Mouse (Mus musculus) lung, embryonic 14.5 days (tissue): ENCODE measurements around the gene Sap30bp. TPM values are rescaled to one million over a fixed set of nuclear protein-coding genes. Genes with fewer than 3 reads are reported as not detected.

Source experiments
- ATAC-seq: fragments of 200-750 bp; cut with Nextera tagmentation; 2 replicates; pipeline ENCODE4 v1.8.0; 2017; ENCODE audit warnings: mild to moderate bottlenecking, moderate TSS enrichment, moderate library complexity; ENCODE audit not compliant: insufficient read depth
- DNase-seq: peaks from one replicate; pipeline ENCODE4 v3.0.0-alpha.2; 2015
- H3K27ac ChIP-seq: fragments of 300-500 bp; sonication (generic); 2 replicates; pipeline ENCODE4 v1.5.1; 2014; ENCODE audit warnings: low read depth, mild to moderate bottlenecking, moderate library complexity
- H3K27me3 ChIP-seq: fragments of 300-500 bp; sonication (generic); 2 replicates; pipeline ENCODE4 v1.6.1; 2014; ENCODE audit warnings: low read length, control low read depth; ENCODE audit not compliant: insufficient read depth
- H3K36me3 ChIP-seq: fragments of 300-500 bp; sonication (generic); 2 replicates; pipeline ENCODE4 v1.6.1; 2014; ENCODE audit warnings: control low read depth; ENCODE audit not compliant: insufficient read depth
- H3K4me1 ChIP-seq: fragments of 300-500 bp; sonication (generic); 2 replicates; pipeline ENCODE4 v1.6.1; 2014; ENCODE audit warnings: antibody characterized with exemption, control low read depth; ENCODE audit not compliant: insufficient read depth
- H3K4me2 ChIP-seq: fragments of 300-500 bp; sonication (generic); 2 replicates; pipeline ENCODE4 v1.6.1; 2014; ENCODE audit warnings: mild to moderate bottlenecking
- H3K4me3 ChIP-seq: fragments of 300-500 bp; sonication (generic); 2 replicates; pipeline ENCODE4 v1.5.1; 2014; ENCODE audit warnings: low read depth, low read length
- H3K9ac ChIP-seq: fragments of 300-500 bp; sonication (generic); 2 replicates; pipeline ENCODE4 v1.6.1; 2014
- H3K9me3 ChIP-seq: fragments of 300-500 bp; sonication (generic); 2 replicates; pipeline ENCODE4 v1.6.1; 2016; ENCODE audit warnings: low read depth, low read length, control low read depth
- CTCF ChIP-seq: IDR thresholded peaks from 2 replicates; pipeline ENCODE4 v1.5.1; 2016; ENCODE audit warnings: antibody characterized with exemption, low read depth
- WGBS: fragments of 180-500 bp; shearing (Covaris S2); extraction: QIAGEN DNeasy Blood & Tissue Kit; methylation state at CpG from one replicate; pipeline ENCODE4 v1.1.7; 2014; 5-methylcytosine and 5-hydroxymethylcytosine counted together
- polyA plus RNA-seq: library from polyadenylated mRNA; unstranded; fragments of >200 nt; fragmentation: Nextera tagmentation; extraction: Ambion mirVana; gene quantifications from 2 replicates; pipeline ENCODE4 v1.2.1, GENCODE M21; 2014

Gene Sap30bp
- polyA plus RNA-seq, 1 experiment from 2014 or later = 39.1 TPM

DNA sequence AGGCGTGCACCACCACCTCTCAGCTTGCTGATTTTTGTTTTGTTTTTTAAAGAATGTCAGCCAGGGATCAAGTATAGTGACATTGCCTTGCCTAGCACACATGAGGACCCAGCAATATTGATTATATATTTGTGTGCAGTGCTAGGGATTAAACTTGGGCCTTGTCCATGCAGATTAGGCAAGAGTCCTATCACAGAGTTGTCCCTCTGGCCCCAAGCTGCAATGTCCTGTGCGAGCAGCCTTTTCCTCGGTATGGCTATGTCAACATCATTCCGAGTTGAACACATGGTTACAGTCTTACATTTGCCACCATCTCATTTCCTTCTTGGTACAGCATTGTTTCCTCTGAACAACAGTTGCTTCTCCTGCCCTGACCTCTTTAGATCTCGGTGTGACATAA lies 14.0 kb upstream of the Sap30bp start:
- 83% methylated on average over 5 of the region's 5 CpGs for WGBS
- H3K27me3 ChIP-seq = no peaks in the 10 kb centered on the region
- TF ChIP-seq CTCF = no peak

DNA sequence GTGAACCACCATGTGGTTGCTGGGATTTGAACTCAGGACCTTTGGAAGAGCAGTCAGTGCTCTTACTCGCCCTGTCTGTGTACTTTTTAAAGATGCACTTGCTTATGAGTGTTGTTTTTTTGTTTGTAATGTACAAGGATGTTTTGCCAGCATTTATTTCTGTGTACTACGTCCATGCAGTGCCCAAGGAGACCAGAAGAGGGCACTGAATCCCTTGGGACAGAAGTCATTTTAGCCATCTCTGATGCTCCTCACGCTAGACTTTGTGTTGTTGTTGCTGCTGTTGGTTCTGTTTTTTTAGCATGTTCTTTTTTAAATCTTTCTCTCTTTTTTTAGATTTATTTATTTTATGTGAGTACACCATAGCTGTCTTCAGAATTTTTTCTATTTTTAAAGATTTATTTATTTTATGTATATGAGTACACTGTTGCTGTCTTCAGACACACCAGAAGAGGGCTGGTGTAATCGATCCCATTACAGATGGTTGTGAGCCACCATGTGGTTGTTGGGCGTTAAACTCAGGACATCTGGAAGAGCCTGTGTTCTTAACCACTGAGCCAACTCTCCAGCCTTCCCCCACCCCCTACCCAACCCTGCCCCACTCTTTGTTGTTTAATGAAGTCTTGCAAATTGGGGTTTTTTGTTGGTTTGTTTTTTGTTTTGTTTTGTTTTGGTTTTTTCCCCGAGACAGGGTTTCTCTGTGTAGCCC lies 12.8 kb upstream of the Sap30bp start:
- peak; percentile 78 for TF ChIP-seq CTCF
- 45% methylated on average over 6 of the region's 6 CpGs for WGBS
- ATAC-seq = no peak
- no peaks in the 10 kb centered on the region for H3K27me3 ChIP-seq
- H3K27ac ChIP-seq = no peak overlapping the region
- DNase-seq = peak; percentile 84
- H3K36me3 ChIP-seq = peaks cover 38% of the 10 kb centered on the region
- H3K9ac ChIP-seq = no peak overlapping the region
- no peaks in the 10 kb centered on the region for H3K4me1 ChIP-seq
- H3K4me3 ChIP-seq = no peak overlapping the region
- H3K4me2 ChIP-seq = no peak overlapping the region
- H3K9me3 ChIP-seq = no peaks in the 10 kb centered on the region

More for the DNA sequence above, 14.0 kb upstream of the Sap30bp start:
- Histone ChIP-seq H3K4me3 (no peak overlapping the region), H3K36me3 (peaks cover 43% of the 10 kb centered on the region), H3K9ac (no peak overlapping the region), H3K4me1 (no peaks in the 10 kb centered on the region), H3K9me3 (no peaks in the 10 kb centered on the region), H3K4me2 (no peak overlapping the region), H3K27ac (no peak overlapping the region)
- DNase-seq (no peak), ATAC-seq (no peak)

DNA sequence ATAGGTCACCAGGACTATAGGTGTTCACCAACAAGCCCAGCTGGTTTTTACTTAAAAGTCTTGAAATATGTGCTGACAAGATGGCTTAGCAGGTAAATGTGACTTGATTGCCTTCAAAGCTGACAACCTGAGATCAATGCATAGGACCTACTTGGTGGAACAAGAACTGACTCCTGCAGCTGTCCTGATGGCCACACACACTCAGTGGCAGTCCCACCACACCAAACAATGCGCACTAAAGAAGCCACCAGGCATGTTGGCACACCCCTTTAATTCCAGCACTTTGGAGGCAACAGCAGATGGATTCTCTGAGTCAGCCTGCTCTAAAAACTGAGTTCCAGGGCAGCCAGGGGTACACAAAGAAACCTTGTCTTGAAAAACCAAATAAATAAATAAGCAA lies 11.1 kb upstream of the Sap30bp start:
- Histone ChIP-seq H3K27ac (no peak overlapping the region), H3K9ac (no peak overlapping the region), H3K4me3 (no peak overlapping the region), H3K36me3 (peaks cover 35% of the 10 kb centered on the region), H3K4me2 (no peak overlapping the region), H3K27me3 (no peaks in the 10 kb centered on the region), H3K4me1 (no peaks in the 10 kb centered on the region), H3K9me3 (no peaks in the 10 kb centered on the region)
- TF ChIP-seq CTCF = no peak
- DNase-seq (no peak), ATAC-seq (no peak)
- WGBS = 97% methylated on average over 1 of the region's 1 CpGs

DNA sequence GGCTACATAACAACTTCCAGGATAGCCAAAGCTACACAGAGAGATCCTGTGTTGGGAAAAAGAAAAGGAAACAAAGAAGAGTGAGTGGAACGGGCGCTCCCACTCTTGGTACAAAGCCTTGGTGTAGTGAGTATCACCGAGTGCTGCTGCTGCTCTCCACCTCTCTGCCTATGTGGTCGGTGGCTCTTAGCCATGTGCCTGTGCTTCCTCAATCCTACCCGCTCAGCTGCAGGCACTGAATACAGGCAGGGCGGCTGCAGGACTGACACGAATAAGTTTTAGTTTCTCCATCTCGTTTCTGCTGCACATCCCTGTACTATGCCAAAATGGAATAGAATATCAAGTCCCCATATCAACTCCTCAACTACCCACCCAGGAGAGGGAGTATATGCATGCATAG lies 4.1 kb upstream of the Sap30bp start:
- Histone ChIP-seq H3K27ac (no peak overlapping the region), H3K4me2 (no peak overlapping the region), H3K36me3 (peaks cover 26% of the 10 kb centered on the region; the same call in 1 of the 2 replicates), H3K4me3 (no peak overlapping the region), H3K9me3 (no peaks in the 10 kb centered on the region), H3K27me3 (no peaks in the 10 kb centered on the region), H3K4me1 (peaks cover 7% of the 10 kb centered on the region; the same call in 1 of the 2 replicates), H3K9ac (no peak overlapping the region)
- TF ChIP-seq CTCF = no peak
- ATAC-seq (no peak), DNase-seq (no peak)
- 83% methylated on average over 8 of the region's 8 CpGs for WGBS

DNA sequence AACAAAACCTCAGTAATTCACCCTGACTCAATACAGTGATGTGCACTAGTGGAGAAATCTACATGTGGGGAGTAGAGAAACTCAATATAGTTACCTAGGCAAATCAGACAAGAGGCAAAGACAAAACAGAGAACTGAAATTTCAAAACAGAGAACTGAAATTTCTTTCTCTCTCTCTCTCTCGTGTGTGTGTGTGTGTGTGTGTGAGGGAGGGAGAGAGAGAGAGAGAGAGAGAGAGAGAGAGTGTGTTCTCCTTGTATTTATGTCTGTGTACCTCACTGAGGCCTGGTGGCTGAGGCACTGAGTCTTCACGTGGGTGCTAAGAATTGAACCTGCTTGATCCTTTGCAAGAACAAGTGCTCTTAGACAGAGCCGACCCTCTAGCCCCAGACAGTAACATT lies 3.3 kb upstream of the Sap30bp start:
- H3K27me3 ChIP-seq = no peaks in the 10 kb centered on the region
- no peak overlapping the region for H3K27ac ChIP-seq
- TF ChIP-seq CTCF = no peak
- H3K4me2 ChIP-seq = no peak overlapping the region
- H3K4me1 ChIP-seq = peaks cover 11% of the 10 kb centered on the region; the same call in 1 of the 2 replicates
- 59% methylated on average over 2 of the region's 3 CpGs for WGBS
- DNase-seq = no peak
- ATAC-seq = no peak
- no peak overlapping the region for H3K9ac ChIP-seq
- no peaks in the 10 kb centered on the region for H3K9me3 ChIP-seq
- no peak overlapping the region for H3K4me3 ChIP-seq
- H3K36me3 ChIP-seq = peaks cover 24% of the 10 kb centered on the region; the same call in 1 of the 2 replicates

DNA sequence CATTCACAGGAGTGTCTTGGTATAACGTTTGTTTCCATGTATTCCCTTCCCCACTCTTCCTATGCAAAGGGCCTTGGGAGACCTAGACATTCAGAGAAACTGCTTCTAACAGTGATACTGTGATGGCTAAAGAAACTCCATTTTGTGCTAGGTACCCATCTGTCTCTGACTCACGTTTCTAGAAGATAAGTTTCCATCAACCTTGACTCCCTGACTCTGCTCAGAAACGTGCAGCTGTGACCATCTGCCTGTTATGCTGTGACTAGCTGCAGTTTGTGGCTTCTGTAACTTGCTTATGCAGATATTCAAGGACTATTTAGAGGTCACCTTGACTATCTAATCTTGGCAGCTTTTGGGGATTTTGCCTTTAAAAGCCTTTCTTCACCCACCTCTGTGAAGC lies 1.8 kb upstream of the Sap30bp start:
- no peaks in the 10 kb centered on the region for H3K9me3 ChIP-seq
- TF ChIP-seq CTCF = no peak
- no peaks in the 10 kb centered on the region for H3K27me3 ChIP-seq
- DNase-seq (no peak), ATAC-seq (no peak)
- peaks cover 26% of the 10 kb centered on the region for H3K36me3 ChIP-seq
- WGBS = 60% methylated on average over 3 of the region's 3 CpGs
- no peak overlapping the region for H3K9ac ChIP-seq
- no peak overlapping the region for H3K4me2 ChIP-seq
- no peak overlapping the region for H3K27ac ChIP-seq
- H3K4me3 ChIP-seq = no peak overlapping the region
- H3K4me1 ChIP-seq = peaks cover 11% of the 10 kb centered on the region; the same call in 1 of the 2 replicates

DNA sequence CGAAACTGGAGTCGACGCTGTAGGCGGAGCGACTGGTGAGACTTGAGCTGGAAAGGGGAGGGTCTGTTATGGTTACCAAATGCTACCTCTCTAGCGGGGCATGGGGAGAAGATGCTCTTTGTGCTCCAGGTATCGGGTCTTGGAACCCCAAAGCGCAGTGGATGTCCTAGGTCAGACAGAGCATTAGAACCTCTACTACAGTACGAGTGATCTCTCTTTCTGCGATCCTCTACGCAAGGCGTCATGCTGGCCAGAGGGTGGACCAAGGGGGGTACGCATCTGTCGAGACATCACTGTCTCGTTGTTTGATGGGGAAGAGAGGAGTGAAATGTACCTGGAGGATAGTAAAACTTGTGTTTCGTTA lies 647 bp downstream of the Sap30bp start:
- Histone ChIP-seq H3K36me3 (peaks cover 39% of the 10 kb centered on the region), H3K4me3 (peak overlapping the region; percentile 86), H3K9me3 (no peaks in the 10 kb centered on the region), H3K9ac (peak overlapping the region; percentile 74), H3K4me1 (peaks cover 11% of the 10 kb centered on the region; the same call in 1 of the 2 replicates), H3K4me2 (peak overlapping the region; percentile 82), H3K27me3 (no peaks in the 10 kb centered on the region), H3K27ac (no peak overlapping the region)
- WGBS = under 1% methylated on average over 16 of the region's 16 CpGs
- ATAC-seq (peak; percentile 61), DNase-seq (no peak)
- no peak for TF ChIP-seq CTCF
